In genomic region chr11:118015381-118016145, GRCm38 (mm10) we compare ENCODE assay signal across 11 mouse cellular contexts. TPM values are rescaled to one million over a fixed set of nuclear protein-coding genes. Genes with fewer than 3 reads are reported as not detected.
A peak's percentile ranks its signal among the peaks of the same experiment; 100 is the strongest.
DNase-seq lines count a peak whose midpoint lies in the region; ATAC-seq and TF ChIP-seq lines count a peak whose summit lies in the region.
"Had no signal": no experiment of that assay in that cellular context is flagged by ENCODE, and none has a peak within 500 bp of the region (broad histone marks: within the 10 kb centered on the region; RNA-seq: fewer than 3 reads in every experiment).

No protein-coding gene starts in this region.

- H3K4me2 ChIP-seq in lung, postnatal 0 days (replicated peaks; ENCODE audit: low read depth, low read length): no peak overlapping the region

- TF ChIP-seq EP300 in lung, postnatal 0 days (IDR thresholded peaks at IDR 0.05): no peak

- WGBS in lung, postnatal 0 days: 81% methylated on average over 8 of the region's 8 CpGs
- WGBS in lung, adult 2 months: 83% methylated on average over 8 of the region's 8 CpGs
- WGBS in kidney, adult 2 months: 91% methylated on average over 8 of the region's 8 CpGs
- WGBS in forebrain, embryonic 10.5 days: 95% methylated on average over 8 of the region's 8 CpGs

- no peak overlapping the region for H3K27ac ChIP-seq in lung, postnatal 0 days (ENCODE audit: low read length)
- H3K27ac ChIP-seq in kidney, adult 2 months (ENCODE audit: insufficient read depth, low read depth, low read length): no peak overlapping the region
- H3K27ac ChIP-seq in forebrain, embryonic 10.5 days: no peak overlapping the region
- H3K27ac ChIP-seq: liver, embryonic 14.5 days had no signal

- TF ChIP-seq CTCF in lung, postnatal 0 days (IDR thresholded peaks at IDR 0.05): no peak
- TF ChIP-seq CTCF in lung, adult 2 months (IDR thresholded peaks at IDR 0.05; ENCODE audit: insufficient read depth, low read length): no peak
- TF ChIP-seq CTCF in kidney, adult 2 months (conservative IDR thresholded peaks at IDR 0.05; ENCODE audit: insufficient read depth, insufficient read length, low read depth, low read length): no peak

- no peaks in the 10 kb centered on the region; the same call in 1 of the 2 replicates for H3K36me3 ChIP-seq in lung, postnatal 0 days (ENCODE audit: insufficient read depth, low read length)
- H3K36me3 ChIP-seq in megakaryocyte, embryonic 14.5 days (replicated peaks; ENCODE audit: low read length): peaks cover 100% of the 10 kb centered on the region
- H3K36me3 ChIP-seq in kidney, adult 2 months (ENCODE audit: control insufficient read depth, insufficient read depth, low read length): no peaks in the 10 kb centered on the region
- H3K36me3 ChIP-seq in forebrain, embryonic 10.5 days (replicated peaks): peaks cover 95% of the 10 kb centered on the region

- H3K27me3 ChIP-seq in lung, postnatal 0 days (replicated peaks; ENCODE audit: insufficient read depth, low read length): no peaks in the 10 kb centered on the region
- no peaks in the 10 kb centered on the region for H3K27me3 ChIP-seq in megakaryocyte, embryonic 14.5 days (replicated peaks)
- H3K27me3 ChIP-seq in kidney, adult 2 months (replicated peaks; ENCODE audit: control insufficient read depth, insufficient read depth, low read length): no peaks in the 10 kb centered on the region
- no peaks in the 10 kb centered on the region for H3K27me3 ChIP-seq in forebrain, embryonic 10.5 days (ENCODE audit: poor library complexity, severe bottlenecking)
- H3K27me3 ChIP-seq: Patski had no signal

- no peaks in the 10 kb centered on the region for H3K4me1 ChIP-seq in lung, postnatal 0 days (ENCODE audit: insufficient read depth, low read depth, low read length)
- H3K4me1 ChIP-seq in lung, adult 2 months (ENCODE audit: control insufficient read depth, insufficient read depth, low read length): peaks cover 6% of the 10 kb centered on the region
- peaks cover 91% of the 10 kb centered on the region for H3K4me1 ChIP-seq in megakaryocyte, embryonic 14.5 days
- H3K4me1 ChIP-seq in kidney, adult 2 months (ENCODE audit: control insufficient read depth, insufficient read depth, low read length): peaks cover 4% of the 10 kb centered on the region; the same call in 1 of the 2 replicates
- H3K4me1 ChIP-seq in forebrain, embryonic 10.5 days: peaks cover 25% of the 10 kb centered on the region

- no peak for TF ChIP-seq POLR2A in lung, adult 2 months (IDR thresholded peaks at IDR 0.05; ENCODE audit: borderline replicate concordance, extremely low read depth, low read depth, low read length)
- no peak for TF ChIP-seq POLR2A in kidney, adult 2 months (IDR thresholded peaks at IDR 0.05; ENCODE audit: low read depth, low read length)

- 0 out of 2 replicates have a peak, but pooled peaks have one; percentile 12 for ATAC-seq in lung, postnatal 0 days
- peak; percentile 55 for ATAC-seq in activated CD4-positive, CD25-positive, alpha-beta regulatory T cell, adult 4 months
- ATAC-seq: Patski had no signal

- H3K9me3 ChIP-seq in lung, postnatal 0 days (ENCODE audit: low read length): no peaks in the 10 kb centered on the region
- peaks cover 6% of the 10 kb centered on the region for H3K9me3 ChIP-seq in megakaryocyte, embryonic 14.5 days
- peaks cover 7% of the 10 kb centered on the region; the same call in 1 of the 2 replicates for H3K9me3 ChIP-seq in forebrain, embryonic 10.5 days

- H3K9ac ChIP-seq in lung, postnatal 0 days (replicated peaks; ENCODE audit: low read depth): no peak overlapping the region
- H3K9ac ChIP-seq: liver, embryonic 14.5 days had no signal

- DNase-seq in lung, postnatal 0 days (ENCODE audit: low spot score): no peak
- DNase-seq in lung, adult 2 months: no peak
- peak; percentile 62 for DNase-seq in thymus, postnatal 4 days
- DNase-seq in kidney, adult 2 months: no peak
- no peak for DNase-seq in forebrain, embryonic 10.5 days (ENCODE audit: extremely low spot score, low spot score)
- DNase-seq: heart, adult 18-20 months; midbrain, embryonic 14.5 days had no signal

- no peak overlapping the region for H3K4me3 ChIP-seq in lung, postnatal 0 days (ENCODE audit: low read depth, low read length)
- H3K4me3 ChIP-seq in lung, adult 2 months (replicated peaks; ENCODE audit: extremely low read depth, low read depth, low read length): no peak overlapping the region
- H3K4me3 ChIP-seq in megakaryocyte, embryonic 14.5 days (replicated peaks): peak overlapping the region; percentile 47
- no peak overlapping the region for H3K4me3 ChIP-seq in kidney, adult 2 months (ENCODE audit: insufficient read depth, low read depth, low read length)
- H3K4me3 ChIP-seq in forebrain, embryonic 10.5 days: no peak overlapping the region

RNA-seq across cellular contexts. Expression of gene Pgs1, which starts 29.5 kb away (rescaled TPM):
- 88.6 and 89.5 TPM in 2 replicates for polyA plus RNA-seq in lung, postnatal 0 days (2015; fragmentation: Nextera tagmentation; extraction: Ambion mirVana)
- 83.2 and 104 TPM in 2 replicates for polyA plus RNA-seq in lung, adult 2 months (2012; rRNA removed)
- 10 to 100 TPM; 34.6 to 38.3 TPM for polyA plus RNA-seq in activated CD4-positive, CD25-positive, alpha-beta regulatory T cell, adult 4 months (2017; shearing (Covaris generic))
- 16.0 and 43.0 TPM in 2 replicates for polyA plus RNA-seq in megakaryocyte, embryonic 14.5 days (2012; ENCODE audit: insufficient read depth, low replicate concordance)
- polyA plus RNA-seq in kidney, adult 2 months (2012; rRNA removed): 29.7 and 30.4 TPM in 2 replicates
- 43.8 and 44.7 TPM in 2 replicates for polyA plus RNA-seq in forebrain, embryonic 10.5 days (2016; fragmentation: Nextera tagmentation; extraction: Ambion mirVana)

RNA-seq across cellular contexts. Expression of gene Socs3, which starts 45.7 kb away (rescaled TPM):
- 27.5 and 57.0 TPM in 2 replicates for polyA plus RNA-seq in lung, postnatal 0 days (2015; fragmentation: Nextera tagmentation; extraction: Ambion mirVana)
- polyA plus RNA-seq in lung, adult 2 months (2012; rRNA removed): 32.1 and 40.6 TPM in 2 replicates
- 10 to 100 TPM; 42.5 to 43.1 TPM for polyA plus RNA-seq in activated CD4-positive, CD25-positive, alpha-beta regulatory T cell, adult 4 months (2017; shearing (Covaris generic))
- 54.8 and 75.2 TPM in 2 replicates for polyA plus RNA-seq in megakaryocyte, embryonic 14.5 days (2012; ENCODE audit: insufficient read depth, low replicate concordance)
- 4.3 and 5.0 TPM in 2 replicates for polyA plus RNA-seq in kidney, adult 2 months (2012; rRNA removed)
- polyA plus RNA-seq in forebrain, embryonic 10.5 days (2016; fragmentation: Nextera tagmentation; extraction: Ambion mirVana): 13.6 and 14.7 TPM in 2 replicates
